Mouse (Mus musculus): ENCODE measurements around the gene Cfap52.

- TF ChIP-seq POLR2A (IDR thresholded peaks at IDR 0.05; ENCODE audit: insufficient read length, low read depth): no peak
- TF ChIP-seq USF1 (IDR thresholded peaks at IDR 0.05; ENCODE audit: low read depth): no peak
- no peak for TF ChIP-seq MYOD1 (IDR thresholded peaks at IDR 0.05; ENCODE audit: control insufficient read depth in 1 of 3, insufficient read length in 2 of 3, low read depth in 2 of 3)
- TF ChIP-seq TCF12 (IDR thresholded peaks at IDR 0.05; ENCODE audit: insufficient read depth, poor library complexity, severe bottlenecking): no peak
- TF ChIP-seq TCF3 (IDR thresholded peaks at IDR 0.05; ENCODE audit: insufficient read length, low read depth): no peak
- TF ChIP-seq MYOG (IDR thresholded peaks at IDR 0.05; ENCODE audit: control insufficient read depth in 1 of 3, insufficient read depth in 1 of 3, insufficient read length in 2 of 3, low read depth in 2 of 3): no peak
These were observed 45.9 kb downstream of the Cfap52 start for GRCm38 (mm10) chr11:67919593-67919992.
